In genomic region chr9:101075694-101076093, GRCm38 (mm10) we compare ENCODE assay signal across 8 mouse cellular contexts. TPM values are rescaled to one million over a fixed set of nuclear protein-coding genes. Genes with fewer than 3 reads are reported as not detected.
DNase-seq lines count a peak whose midpoint lies in the region; ATAC-seq and TF ChIP-seq lines count a peak whose summit lies in the region.

No protein-coding gene starts in this region.

- H3K9me3 ChIP-seq in E14TG2a.4 (ENCODE audit: low read length): no peaks in the 10 kb centered on the region
- no peaks in the 10 kb centered on the region for H3K9me3 ChIP-seq in forebrain, postnatal 0 days (ENCODE audit: low read length)
- no peaks in the 10 kb centered on the region for H3K9me3 ChIP-seq in liver, embryonic 15.5 days (replicated peaks)

- WGBS in forebrain, postnatal 0 days: under 1% methylated on average over 8 of the region's 8 CpGs
- WGBS in liver, embryonic 15.5 days (ENCODE audit: insufficient replicate concordance): under 1% methylated on average over 8 of the region's 8 CpGs

- H3K27ac ChIP-seq in forebrain, postnatal 0 days (ENCODE audit: low read depth, low read length): no peak overlapping the region
- peak overlapping the region; percentile 70 for H3K27ac ChIP-seq in liver, embryonic 15.5 days (replicated peaks)

- H3K4me2 ChIP-seq in forebrain, postnatal 0 days (ENCODE audit: low read depth): peak overlapping the region; percentile 87
- peak overlapping the region; percentile 96 for H3K4me2 ChIP-seq in liver, embryonic 15.5 days

- no peak for ATAC-seq in forebrain, postnatal 0 days
- ATAC-seq in liver, embryonic 15.5 days (ENCODE audit: insufficient read depth): no peak

- H3K36me3 ChIP-seq in E14TG2a.4 (ENCODE audit: insufficient read depth, low read length): peaks cover 47% of the 10 kb centered on the region
- no peaks in the 10 kb centered on the region for H3K36me3 ChIP-seq in forebrain, postnatal 0 days (ENCODE audit: insufficient read depth)
- peaks cover 13% of the 10 kb centered on the region; the same call in 1 of the 2 replicates for H3K36me3 ChIP-seq in liver, embryonic 15.5 days (replicated peaks)

- H3K9ac ChIP-seq in forebrain, postnatal 0 days: peak overlapping the region; percentile 100
- peak overlapping the region; percentile 99 for H3K9ac ChIP-seq in liver, embryonic 15.5 days

- peak overlapping the region; percentile 94 for H3K4me3 ChIP-seq in E14TG2a.4 (replicated peaks; ENCODE audit: low read length)
- peak overlapping the region; percentile 98 for H3K4me3 ChIP-seq in forebrain, postnatal 0 days (ENCODE audit: low read depth, low read length)
- peak overlapping the region; percentile 98 for H3K4me3 ChIP-seq in liver, embryonic 15.5 days (replicated peaks)

- H3K4me1 ChIP-seq in E14TG2a.4 (replicated peaks; ENCODE audit: low read depth, low read length): peaks cover 68% of the 10 kb centered on the region
- peaks cover 32% of the 10 kb centered on the region for H3K4me1 ChIP-seq in forebrain, postnatal 0 days (ENCODE audit: insufficient read depth)
- peaks cover 48% of the 10 kb centered on the region for H3K4me1 ChIP-seq in liver, embryonic 15.5 days (replicated peaks)

- no peak for TF ChIP-seq CTCF in E14TG2a.4 (conservative IDR thresholded peaks at IDR 0.05; ENCODE audit: low read length)
- TF ChIP-seq CTCF in forebrain, postnatal 0 days (IDR thresholded peaks at IDR 0.05; ENCODE audit: low read depth): no peak

- DNase-seq in heart, adult 11 months: peak; percentile 63
- DNase-seq in heart, adult 18-20 months: no peak
- DNase-seq in forebrain, postnatal 0 days: no peak
- DNase-seq in urinary bladder, postnatal 4 days (ENCODE audit: low spot score in 2 of 2): no peak
- no peak for DNase-seq in frontal cortex, postnatal 14 days (ENCODE audit: low spot score in 2 of 2)
- DNase-seq in thymus, postnatal 10 days (ENCODE audit: low spot score in 2 of 2): no peak

- H3K27me3 ChIP-seq in E14TG2a.4 (ENCODE audit: insufficient read depth, low read length): no peaks in the 10 kb centered on the region
- H3K27me3 ChIP-seq in forebrain, postnatal 0 days (ENCODE audit: insufficient read depth, low read length): no peaks in the 10 kb centered on the region
- H3K27me3 ChIP-seq in liver, embryonic 15.5 days: no peaks in the 10 kb centered on the region

RNA-seq across cellular contexts. Expression of gene Msl2, which starts 1.8 kb away (rescaled TPM):
- total RNA-seq in heart, adult 18-20 months (2021): 10 to 100 TPM; 30.8 to 33.9 TPM
- 27.0 and 33.9 TPM in 2 replicates for total RNA-seq in forebrain, postnatal 0 days (2014; rRNA removed)
- 3.6 and 4.9 TPM in 2 replicates for polyA plus RNA-seq in forebrain, postnatal 0 days (2015; fragmentation: Nextera tagmentation; extraction: Ambion mirVana)
- 2.2 and 2.4 TPM in 2 replicates for polyA plus RNA-seq in liver, embryonic 15.5 days (2015; fragmentation: Nextera tagmentation; extraction: Ambion mirVana)

RNA-seq across cellular contexts. Expression of gene Pccb, which starts 41.0 kb away (rescaled TPM):
- total RNA-seq in heart, adult 18-20 months (2021): 100 to 1,000 TPM; 107 TPM
- 49.3 and 50.9 TPM in 2 replicates for total RNA-seq in forebrain, postnatal 0 days (2014; rRNA removed)
- polyA plus RNA-seq in forebrain, postnatal 0 days (2015; fragmentation: Nextera tagmentation; extraction: Ambion mirVana): 27.2 and 29.3 TPM in 2 replicates
- 7.5 and 8.4 TPM in 2 replicates for polyA plus RNA-seq in liver, embryonic 15.5 days (2015; fragmentation: Nextera tagmentation; extraction: Ambion mirVana)
